8 mouse cellular contexts compared by ENCODE assay signal in genomic region chr5:21784161-21785052, GRCm38 (mm10). TPM values are rescaled to one million over a fixed set of nuclear protein-coding genes. Genes with fewer than 3 reads are reported as not detected.
A peak's percentile ranks its signal among the peaks of the same experiment; 100 is the strongest.
DNase-seq lines count a peak whose midpoint lies in the region; ATAC-seq and TF ChIP-seq lines count a peak whose summit lies in the region.

No protein-coding gene starts in this region.

- WGBS in embryonic facial prominence, embryonic 11.5 days: under 1% methylated on average over 51 of the region's 51 CpGs
- WGBS in hindbrain, embryonic 14.5 days: under 1% methylated on average over 50 of the region's 51 CpGs
- under 1% methylated on average over 50 of the region's 51 CpGs for WGBS in liver, adult 2 months
- WGBS in neural tube, embryonic 12.5 days: under 1% methylated on average over 51 of the region's 51 CpGs

- no peaks in the 10 kb centered on the region for H3K4me1 ChIP-seq in embryonic facial prominence, embryonic 11.5 days (ENCODE audit: control insufficient read depth, insufficient read depth, low read length)
- peaks cover 34% of the 10 kb centered on the region for H3K4me1 ChIP-seq in hindbrain, embryonic 14.5 days (replicated peaks; ENCODE audit: control insufficient read depth, insufficient read depth, low read length)
- peaks cover 14% of the 10 kb centered on the region for H3K4me1 ChIP-seq in liver, adult 2 months (ENCODE audit: control insufficient read depth, insufficient read depth, low read length)
- peaks cover 16% of the 10 kb centered on the region for H3K4me1 ChIP-seq in neural tube, embryonic 12.5 days

- H3K9ac ChIP-seq in embryonic facial prominence, embryonic 11.5 days (replicated peaks; ENCODE audit: low read length): peak overlapping the region; percentile 75
- H3K9ac ChIP-seq in hindbrain, embryonic 14.5 days: peak overlapping the region; percentile 83
- peak overlapping the region; percentile 96 for H3K9ac ChIP-seq in liver, adult 2 months (ENCODE audit: low read depth, low read length)
- peak overlapping the region; percentile 81 for H3K9ac ChIP-seq in neural tube, embryonic 12.5 days

- H3K27ac ChIP-seq in gastrocnemius, adult 2 months: peak overlapping the region; percentile 91
- H3K27ac ChIP-seq in embryonic facial prominence, embryonic 11.5 days (replicated peaks; ENCODE audit: low read depth, low read length): no peak overlapping the region; the same call in 1 of the 2 replicates
- H3K27ac ChIP-seq in hindbrain, embryonic 14.5 days: peak overlapping the region; percentile 75
- peak overlapping the region; percentile 48; the same call in 1 of the 2 replicates for H3K27ac ChIP-seq in liver, adult 2 months (replicated peaks; ENCODE audit: insufficient read depth, low read depth, low read length)
- peak overlapping the region; percentile 26; the same call in 1 of the 2 replicates for H3K27ac ChIP-seq in neural tube, embryonic 12.5 days

- intact Hi-C loops in gastrocnemius, adult 2 months (cut with DNase I): no loop called here

- peak overlapping the region; percentile 86 for H3K4me2 ChIP-seq in embryonic facial prominence, embryonic 11.5 days (ENCODE audit: low read depth, low read length)
- H3K4me2 ChIP-seq in hindbrain, embryonic 14.5 days (replicated peaks): peak overlapping the region; percentile 97
- H3K4me2 ChIP-seq in neural tube, embryonic 12.5 days (replicated peaks): peak overlapping the region; percentile 97

- H3K36me3 ChIP-seq in embryonic facial prominence, embryonic 11.5 days (replicated peaks; ENCODE audit: control insufficient read depth, insufficient read depth, low read depth, low read length): peaks cover 2% of the 10 kb centered on the region; the same call in 1 of the 2 replicates
- H3K36me3 ChIP-seq in hindbrain, embryonic 14.5 days (replicated peaks; ENCODE audit: control insufficient read depth, insufficient read depth): peaks cover 42% of the 10 kb centered on the region
- peaks cover 21% of the 10 kb centered on the region; the same call in 1 of the 2 replicates for H3K36me3 ChIP-seq in liver, adult 2 months (ENCODE audit: control insufficient read depth, insufficient read depth, low read length)
- peaks cover 34% of the 10 kb centered on the region for H3K36me3 ChIP-seq in neural tube, embryonic 12.5 days

- TF ChIP-seq CTCF in gastrocnemius, adult 2 months (IDR thresholded peaks at IDR 0.05): no peak
- no peak for TF ChIP-seq CTCF in liver, adult 2 months (IDR thresholded peaks at IDR 0.05; ENCODE audit: low read depth, low read length)

- H3K4me3 ChIP-seq in gastrocnemius, adult 2 months: peak overlapping the region; percentile 84
- H3K4me3 ChIP-seq in embryonic facial prominence, embryonic 11.5 days (ENCODE audit: low read depth, low read length): peak overlapping the region; percentile 73
- H3K4me3 ChIP-seq in hindbrain, embryonic 14.5 days (replicated peaks; ENCODE audit: low read length): peak overlapping the region; percentile 99
- H3K4me3 ChIP-seq in liver, adult 2 months (ENCODE audit: insufficient read depth, low read depth, low read length): peak overlapping the region; percentile 99
- peak overlapping the region; percentile 95 for H3K4me3 ChIP-seq in neural tube, embryonic 12.5 days

- H3K79me2 ChIP-seq in liver, adult 2 months (ENCODE audit: control insufficient read depth, insufficient read depth, low read length): peaks cover 22% of the 10 kb centered on the region; the same call in 1 of the 2 replicates

- TF ChIP-seq POLR2A in liver, adult 2 months (IDR thresholded peaks at IDR 0.05; ENCODE audit: extremely low read depth, insufficient read depth, low read length): no peak

- H3K27me3 ChIP-seq in embryonic facial prominence, embryonic 11.5 days (ENCODE audit: control insufficient read depth, insufficient read depth, low read length): no peaks in the 10 kb centered on the region
- no peaks in the 10 kb centered on the region for H3K27me3 ChIP-seq in hindbrain, embryonic 14.5 days (ENCODE audit: control insufficient read depth, insufficient read depth, low read length)
- H3K27me3 ChIP-seq in liver, adult 2 months (ENCODE audit: control insufficient read depth, insufficient read depth, low read length): no peaks in the 10 kb centered on the region
- H3K27me3 ChIP-seq in neural tube, embryonic 12.5 days (replicated peaks): no peaks in the 10 kb centered on the region

- DNase-seq in gastrocnemius, adult 2 months: peak; percentile 24
- DNase-seq in gastrocnemius, adult 8-10 months (ENCODE audit: low spot score in 2 of 2): no peak
- peak; percentile 51 for DNase-seq in NIH3T3 (ENCODE audit: low read depth)
- DNase-seq in embryonic facial prominence, embryonic 11.5 days (ENCODE audit: low spot score): peak; percentile 51
- DNase-seq in hindbrain, embryonic 14.5 days (ENCODE audit: low spot score): no peak
- peak; percentile 35 for DNase-seq in liver, adult 2 months (ENCODE audit: extremely low read depth, low read depth, low spot score)
- no peak for DNase-seq in gastrocnemius, adult 18-20 months (ENCODE audit: low spot score)

- ATAC-seq in embryonic facial prominence, embryonic 11.5 days (replicated peaks; ENCODE audit: insufficient number of reproducible peaks, low FRiP score, low TSS enrichment, low read depth): peak; percentile 85
- peak; percentile 83 for ATAC-seq in hindbrain, embryonic 14.5 days (ENCODE audit: low FRiP score)
- peak; percentile 79 for ATAC-seq in neural tube, embryonic 12.5 days (ENCODE audit: low FRiP score, low read depth)

- no peaks in the 10 kb centered on the region for H3K9me3 ChIP-seq in embryonic facial prominence, embryonic 11.5 days (replicated peaks; ENCODE audit: control insufficient read depth, low read length)
- H3K9me3 ChIP-seq in hindbrain, embryonic 14.5 days (ENCODE audit: control insufficient read depth, low read length): no peaks in the 10 kb centered on the region
- H3K9me3 ChIP-seq in neural tube, embryonic 12.5 days: no peaks in the 10 kb centered on the region

RNA-seq across cellular contexts. Expression of gene Dnajc2, which starts 0.6 kb away (rescaled TPM):
- 10 to 100 TPM; 21.4 to 24.7 TPM for total RNA-seq in gastrocnemius, adult 2 months (2021)
- total RNA-seq in gastrocnemius, adult 8-10 months (2022): 10 to 100 TPM; 22.9 to 25.1 (median 23.8) TPM
- 95.4 and 111 TPM in 2 replicates for polyA plus RNA-seq in embryonic facial prominence, embryonic 11.5 days (2014; fragmentation: Nextera tagmentation; extraction: Ambion mirVana)
- 64.5 and 65.9 TPM in 2 replicates for polyA plus RNA-seq in hindbrain, embryonic 14.5 days (2014; fragmentation: Nextera tagmentation; extraction: Ambion mirVana)
- 8.7 and 10.6 TPM in 2 replicates for total RNA-seq in liver, adult 2 months (2014; rRNA removed)
- polyA plus RNA-seq in liver, adult 2 months (2012; rRNA removed): 4.9 and 7.0 TPM in 2 replicates
- polyA plus RNA-seq in neural tube, embryonic 12.5 days (2016; fragmentation: Nextera tagmentation; extraction: Ambion mirVana): 83.2 and 84.6 TPM in 2 replicates
- 10 to 100 TPM; 24.2 to 25.0 TPM for total RNA-seq in gastrocnemius, adult 18-20 months (2021)

RNA-seq across cellular contexts. Expression of gene Psmc2, which starts 0.7 kb away (rescaled TPM):
- 100 to 1,000 TPM; 111 to 127 TPM for total RNA-seq in gastrocnemius, adult 2 months (2021)
- 100 to 1,000 TPM; 117 to 131 (median 125) TPM for total RNA-seq in gastrocnemius, adult 8-10 months (2022)
- 252 and 265 TPM in 2 replicates for polyA plus RNA-seq in embryonic facial prominence, embryonic 11.5 days (2014; fragmentation: Nextera tagmentation; extraction: Ambion mirVana)
- 180 and 182 TPM in 2 replicates for polyA plus RNA-seq in hindbrain, embryonic 14.5 days (2014; fragmentation: Nextera tagmentation; extraction: Ambion mirVana)
- 48.0 and 50.0 TPM in 2 replicates for total RNA-seq in liver, adult 2 months (2014; rRNA removed)
- 30.3 and 31.3 TPM in 2 replicates for polyA plus RNA-seq in liver, adult 2 months (2012; rRNA removed)
- polyA plus RNA-seq in neural tube, embryonic 12.5 days (2016; fragmentation: Nextera tagmentation; extraction: Ambion mirVana): 210 and 220 TPM in 2 replicates
- total RNA-seq in gastrocnemius, adult 18-20 months (2021): 100 to 1,000 TPM; 115 to 125 TPM

RNA-seq across cellular contexts. Expression of gene Pmpcb, which starts 47.5 kb away (rescaled TPM):
- 100 to 1,000 TPM in 1 of 2 experiments, 10 to 100 TPM in 1; 90.8 to 122 TPM for total RNA-seq in gastrocnemius, adult 2 months (2021)
- total RNA-seq in gastrocnemius, adult 8-10 months (2022): 100 to 1,000 TPM in 2 of 4 experiments, 10 to 100 TPM in 2; 92.6 to 114 (median 104) TPM
- polyA plus RNA-seq in embryonic facial prominence, embryonic 11.5 days (2014; fragmentation: Nextera tagmentation; extraction: Ambion mirVana): 101 and 108 TPM in 2 replicates
- 74.8 and 82.5 TPM in 2 replicates for polyA plus RNA-seq in hindbrain, embryonic 14.5 days (2014; fragmentation: Nextera tagmentation; extraction: Ambion mirVana)
- 160 and 167 TPM in 2 replicates for total RNA-seq in liver, adult 2 months (2014; rRNA removed)
- polyA plus RNA-seq in liver, adult 2 months (2012; rRNA removed): 63.4 and 71.6 TPM in 2 replicates
- 82.7 and 83.2 TPM in 2 replicates for polyA plus RNA-seq in neural tube, embryonic 12.5 days (2016; fragmentation: Nextera tagmentation; extraction: Ambion mirVana)
- total RNA-seq in gastrocnemius, adult 18-20 months (2021): 100 to 1,000 TPM; 101 to 113 TPM

Comparison
In these comparisons a context has a peak if more than half of its experiments do, and no peak if none do; other contexts are left out.
1. DNase-seq: peak in gastrocnemius, adult 2 months (single experiment), NIH3T3 (single experiment), embryonic facial prominence, embryonic 11.5 days (single experiment) and liver, adult 2 months (single experiment); none in gastrocnemius, adult 8-10 months (0 of 2), hindbrain, embryonic 14.5 days (single experiment) and gastrocnemius, adult 18-20 months (single experiment).
2. Peak in every context shown above with its lines, with median percentiles within 50 percentile points of each other: H3K4me3 ChIP-seq, ATAC-seq, H3K4me2 ChIP-seq and H3K9ac ChIP-seq.